Mouse (Mus musculus) limb, embryonic 11.5 days (tissue): ENCODE results near the gene Atp6v0e2. TPM values are rescaled to one million over a fixed set of nuclear protein-coding genes. Genes with fewer than 3 reads are reported as not detected.

Experiments used
- ATAC-seq: fragments of 200-750 bp; cut with Nextera tagmentation; 2 replicates; pipeline ENCODE4 v1.8.0; 2017; ENCODE audit warnings: low read depth; ENCODE audit not compliant: insufficient number of reproducible peaks, low FRiP score, low TSS enrichment
- DNase-seq: peaks from one replicate; pipeline ENCODE4 v3.0.0-alpha.2; 2015; ENCODE audit warnings: low spot score
- H3K27ac ChIP-seq: fragments of 300-500 bp; sonication (generic); replicated peaks from 2 replicates; pipeline ENCODE4 v1.5.1; 2014; ENCODE audit warnings: low read depth, mild to moderate bottlenecking, low read length
- H3K27me3 ChIP-seq: fragments of 300-500 bp; sonication (generic); 2 replicates; pipeline ENCODE4 v1.6.1; 2014; ENCODE audit warnings: mild to moderate bottlenecking, low read length, mixed read lengths; ENCODE audit not compliant: control insufficient read depth, insufficient read depth
- H3K36me3 ChIP-seq: fragments of 300-500 bp; sonication (generic); 2 replicates; pipeline ENCODE4 v1.6.1; 2014; ENCODE audit warnings: mild to moderate bottlenecking, low read length, moderate library complexity, mixed read lengths; ENCODE audit not compliant: control insufficient read depth, insufficient read depth
- H3K4me1 ChIP-seq: fragments of 300-500 bp; sonication (generic); 2 replicates; pipeline ENCODE4 v1.6.1; 2014; ENCODE audit warnings: low read length, mixed read lengths; ENCODE audit not compliant: control insufficient read depth, insufficient read depth
- H3K4me2 ChIP-seq: fragments of 300-500 bp; sonication (generic); 2 replicates; pipeline ENCODE4 v1.6.1; 2014; ENCODE audit warnings: low read depth, mild to moderate bottlenecking, moderate library complexity; ENCODE audit not compliant: severe bottlenecking
- H3K4me3 ChIP-seq: fragments of 300-500 bp; sonication (generic); 2 replicates; pipeline ENCODE4 v1.5.1; 2014; ENCODE audit warnings: low read depth, low read length
- H3K9ac ChIP-seq: fragments of 300-500 bp; sonication (generic); 2 replicates; pipeline ENCODE4 v1.6.1; 2014; ENCODE audit warnings: mild to moderate bottlenecking, low read length
- H3K9me3 ChIP-seq: fragments of 300-500 bp; sonication (generic); 2 replicates; pipeline ENCODE4 v1.6.1; 2016; ENCODE audit warnings: low read length; ENCODE audit not compliant: control insufficient read depth
- WGBS: fragments of 180-500 bp; shearing (Covaris S2); extraction: QIAGEN DNeasy Blood & Tissue Kit; methylation state at CpG from one replicate; pipeline ENCODE4 v1.1.7; 2014; 5-methylcytosine and 5-hydroxymethylcytosine counted together
- polyA plus RNA-seq: library from polyadenylated mRNA; unstranded; fragments of >200 nt; fragmentation: Nextera tagmentation; extraction: Ambion mirVana; gene quantifications from 2 replicates; pipeline ENCODE4 v1.2.1, GENCODE M21; 2014

Gene Atp6v0e2
- polyA plus RNA-seq, 1 experiment from 2014 or later = 4.1 TPM

DNA sequence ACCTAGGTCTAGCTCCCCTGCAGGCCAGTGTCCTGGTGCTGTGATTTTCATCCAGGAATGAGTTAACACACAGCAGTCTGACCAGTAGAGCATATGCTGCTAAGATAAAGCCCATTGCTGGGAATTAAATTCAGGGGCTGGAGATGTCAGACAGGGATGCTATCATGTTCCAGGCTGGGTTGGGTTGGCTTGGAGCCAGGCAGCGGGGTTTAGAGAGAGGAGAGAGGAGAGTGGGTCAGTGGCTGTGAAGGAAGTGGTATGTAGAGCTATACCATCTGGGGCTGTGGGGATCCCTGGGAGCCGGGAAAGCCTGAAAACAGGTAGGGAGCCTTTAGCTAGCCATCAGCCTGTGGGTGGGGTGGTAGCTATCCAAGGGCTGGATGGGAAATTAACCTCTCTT is 6.6 kb upstream of the Atp6v0e2 start:
- H3K9ac ChIP-seq = no peak overlapping the region
- no peak for DNase-seq
- no peak overlapping the region for H3K4me2 ChIP-seq
- H3K9me3 ChIP-seq = no peaks in the 10 kb centered on the region
- H3K36me3 ChIP-seq = no peaks in the 10 kb centered on the region; the same call in 1 of the 2 replicates
- no peaks in the 10 kb centered on the region for H3K27me3 ChIP-seq
- WGBS = 87% methylated on average over 2 of the region's 2 CpGs
- H3K4me3 ChIP-seq = no peak overlapping the region
- ATAC-seq = no peak
- no peak overlapping the region for H3K27ac ChIP-seq
- H3K4me1 ChIP-seq = no peaks in the 10 kb centered on the region

DNA sequence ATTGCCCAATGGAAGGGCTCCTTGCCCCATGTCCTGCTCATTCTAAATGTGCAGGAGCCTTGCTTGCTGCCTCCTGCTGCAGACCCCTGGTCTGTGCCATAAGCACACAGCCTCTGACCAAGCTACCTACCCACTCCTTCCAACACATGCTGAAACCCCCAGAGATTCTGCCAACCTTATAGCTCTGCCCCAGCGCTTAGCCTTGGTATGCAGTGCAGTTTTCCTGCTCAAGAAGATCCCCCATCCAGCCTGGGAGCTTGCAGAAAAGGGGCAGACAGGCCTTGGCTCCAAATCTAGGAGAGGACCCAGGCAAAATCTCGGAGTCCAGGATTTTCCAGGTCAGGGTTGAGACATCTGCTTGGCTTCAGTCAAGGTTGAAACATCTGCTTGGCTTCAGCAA is 3.9 kb upstream of the Atp6v0e2 start:
- ATAC-seq (no peak), DNase-seq (no peak)
- no peak overlapping the region for H3K4me3 ChIP-seq
- no peak overlapping the region for H3K9ac ChIP-seq
- no peaks in the 10 kb centered on the region for H3K4me1 ChIP-seq
- H3K27me3 ChIP-seq = no peaks in the 10 kb centered on the region
- no peaks in the 10 kb centered on the region for H3K9me3 ChIP-seq
- H3K27ac ChIP-seq = no peak overlapping the region
- H3K36me3 ChIP-seq = no peaks in the 10 kb centered on the region; the same call in 1 of the 2 replicates
- H3K4me2 ChIP-seq = no peak overlapping the region
- WGBS = 80% methylated on average over 2 of the region's 2 CpGs

DNA sequence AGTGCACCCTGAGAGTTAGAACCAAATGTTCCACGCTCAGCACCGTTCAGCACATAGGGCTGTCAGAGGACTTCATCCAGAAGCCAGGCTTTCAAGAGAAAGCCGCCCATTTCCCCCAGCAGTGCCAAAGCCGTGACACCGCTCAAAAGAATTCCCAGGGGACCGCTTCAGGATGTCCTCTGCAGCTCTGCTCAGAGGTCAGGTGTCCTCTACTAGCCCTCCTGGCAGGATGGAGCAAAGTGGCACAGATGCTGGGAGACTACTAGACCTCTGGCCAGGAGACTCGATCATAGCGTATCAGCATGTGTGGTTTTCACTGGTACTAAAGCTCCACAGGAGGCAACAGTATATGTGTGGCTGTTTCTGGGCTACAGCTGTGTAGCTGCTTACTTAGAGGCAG is 2.5 kb upstream of the Atp6v0e2 start:
- peaks cover under 1% of the 10 kb centered on the region for H3K4me1 ChIP-seq

DNA sequence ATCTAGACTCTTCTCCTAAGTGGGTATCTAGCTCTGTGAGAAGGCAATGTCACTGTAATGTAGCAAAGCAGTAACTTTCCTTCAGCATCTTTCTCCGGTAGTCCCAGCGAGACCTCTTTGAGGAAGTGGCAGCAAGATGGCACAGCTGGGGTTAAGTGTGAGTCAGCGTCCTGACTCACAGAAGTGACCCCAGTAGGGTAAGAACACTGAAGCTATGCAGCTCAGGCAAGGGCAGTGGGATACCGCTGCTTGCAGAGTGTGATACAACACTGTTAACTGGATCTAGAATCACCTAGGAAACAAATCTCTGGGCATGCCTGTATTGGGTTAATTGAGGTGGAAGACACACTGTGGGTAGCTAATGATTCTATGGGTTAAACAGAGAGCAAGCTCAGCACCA is 1.3 kb upstream of the Atp6v0e2 start:
- DNase-seq (no peak), ATAC-seq (no peak)
- Histone ChIP-seq H3K4me3 (no peak overlapping the region), H3K27me3 (no peaks in the 10 kb centered on the region), H3K36me3 (no peaks in the 10 kb centered on the region; the same call in 1 of the 2 replicates), H3K9ac (no peak overlapping the region), H3K4me1 (peaks cover 10% of the 10 kb centered on the region), H3K9me3 (no peaks in the 10 kb centered on the region), H3K27ac (no peak overlapping the region), H3K4me2 (no peak overlapping the region)
- 81% methylated on average over 4 of the region's 4 CpGs for WGBS

More for the DNA sequence above, 2.5 kb upstream of the Atp6v0e2 start:
- no peaks in the 10 kb centered on the region for H3K9me3 ChIP-seq
- no peaks in the 10 kb centered on the region for H3K27me3 ChIP-seq
- H3K4me3 ChIP-seq = no peak overlapping the region
- no peak overlapping the region for H3K4me2 ChIP-seq
- ATAC-seq (no peak), DNase-seq (no peak)
- WGBS = 87% methylated on average over 8 of the region's 8 CpGs
- H3K9ac ChIP-seq = no peak overlapping the region
- H3K36me3 ChIP-seq = no peaks in the 10 kb centered on the region; the same call in 1 of the 2 replicates
- H3K27ac ChIP-seq = no peak overlapping the region

DNA sequence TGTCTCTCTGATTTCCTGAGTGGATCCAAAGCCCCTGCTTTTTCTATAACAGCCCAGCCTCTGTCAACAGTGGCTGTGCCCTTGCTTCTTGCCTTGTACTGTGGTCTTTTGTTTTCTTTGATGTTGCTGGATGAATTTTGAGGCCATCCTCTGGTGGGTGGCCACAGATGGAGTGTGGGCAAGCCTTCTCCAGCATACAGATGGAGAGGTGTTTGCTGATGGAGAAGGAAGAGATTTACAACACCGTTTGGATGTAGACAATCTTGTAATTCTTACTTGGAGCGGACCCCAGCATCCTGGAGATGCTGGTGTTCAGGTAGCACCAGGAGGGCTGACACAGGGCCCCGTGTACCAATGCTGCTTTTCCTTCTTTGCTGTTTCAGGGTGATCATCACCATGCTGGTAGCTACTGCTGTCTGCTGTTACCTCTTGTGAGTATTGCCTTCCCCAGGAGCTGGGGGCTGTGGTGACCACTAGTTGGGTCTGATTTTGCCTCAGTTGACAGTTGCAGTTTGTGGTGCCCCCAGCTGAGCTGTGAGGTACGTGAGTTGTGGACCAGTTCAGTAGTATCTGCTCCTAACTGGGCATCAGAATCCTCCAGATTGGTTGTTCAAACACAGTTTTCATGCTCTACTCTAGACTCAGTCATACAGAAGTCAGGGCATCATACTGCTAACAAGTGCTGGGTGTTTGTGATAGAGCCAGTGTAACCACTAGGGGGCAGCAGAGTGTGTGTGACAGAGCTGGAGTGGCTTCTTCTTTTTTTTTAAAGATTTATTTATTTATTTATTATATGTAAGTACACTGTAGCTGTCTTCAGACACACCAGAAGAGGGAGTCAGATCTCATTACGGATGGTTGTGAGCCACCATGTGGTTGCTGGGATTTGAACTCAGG is 1.7 kb downstream of the Atp6v0e2 start:
- Histone ChIP-seq H3K9ac (no peak overlapping the region), H3K27ac (no peak overlapping the region), H3K9me3 (no peaks in the 10 kb centered on the region), H3K4me1 (peaks cover 29% of the 10 kb centered on the region), H3K27me3 (no peaks in the 10 kb centered on the region), H3K36me3 (no peaks in the 10 kb centered on the region), H3K4me2 (no peak overlapping the region), H3K4me3 (no peak overlapping the region)
- DNase-seq (peak; percentile 82), ATAC-seq (no peak)
- 69% methylated on average over 5 of the region's 5 CpGs for WGBS

DNA sequence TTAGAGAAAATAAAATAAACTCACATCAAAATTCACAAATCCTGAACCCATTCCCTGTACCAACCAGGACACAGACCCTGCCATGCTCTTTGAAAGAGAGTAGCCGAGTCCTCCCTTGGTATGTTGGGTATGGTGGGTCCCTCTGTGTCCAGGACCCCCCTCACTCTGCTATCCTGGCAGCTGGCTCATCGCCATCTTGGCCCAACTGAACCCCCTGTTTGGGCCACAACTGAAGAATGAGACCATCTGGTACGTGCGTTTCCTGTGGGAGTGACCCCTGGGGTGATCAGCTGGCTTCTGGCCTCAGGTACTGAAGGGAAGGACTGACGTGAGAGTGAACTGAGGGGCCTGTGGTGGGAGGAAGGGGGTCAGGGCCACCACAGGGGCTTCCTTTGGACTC is 2.4 kb downstream of the Atp6v0e2 start:
- Histone ChIP-seq H3K4me1 (peaks cover 29% of the 10 kb centered on the region), H3K36me3 (no peaks in the 10 kb centered on the region), H3K4me3 (no peak overlapping the region), H3K27me3 (no peaks in the 10 kb centered on the region), H3K27ac (no peak overlapping the region; the same call in 1 of the 2 replicates), H3K9me3 (no peaks in the 10 kb centered on the region), H3K4me2 (no peak overlapping the region), H3K9ac (no peak overlapping the region)
- DNase-seq (no peak), ATAC-seq (no peak)
- WGBS = 50% methylated on average over 5 of the region's 5 CpGs

DNA sequence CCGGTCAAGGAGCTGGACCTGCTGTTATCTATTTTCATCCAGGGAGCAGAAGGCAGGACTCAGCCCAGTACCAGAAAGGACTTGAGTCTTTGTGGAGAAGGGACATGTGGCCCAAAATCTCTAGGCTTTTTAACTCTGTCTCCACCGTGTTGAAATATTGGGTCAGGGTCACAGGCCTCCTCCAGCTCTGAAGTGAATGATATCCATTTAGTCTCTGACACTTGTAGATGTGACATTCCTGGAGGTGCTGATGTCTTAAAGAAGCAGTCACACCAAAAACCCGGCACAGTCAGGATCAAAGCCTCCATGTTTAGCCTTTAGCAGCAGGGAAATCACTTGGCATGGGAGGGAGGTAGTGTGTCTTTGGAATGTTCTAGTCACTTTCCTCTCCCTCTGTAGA is 3.3 kb downstream of the Atp6v0e2 start:
- ATAC-seq = no peak
- no peaks in the 10 kb centered on the region for H3K9me3 ChIP-seq
- H3K4me2 ChIP-seq = no peak overlapping the region
- H3K27ac ChIP-seq = peak overlapping the region; percentile 60; the same call in 1 of the 2 replicates
- no peak overlapping the region for H3K4me3 ChIP-seq
- H3K4me1 ChIP-seq = peaks cover 29% of the 10 kb centered on the region
- 20% methylated on average over 3 of the region's 3 CpGs for WGBS
- no peak for DNase-seq
- no peaks in the 10 kb centered on the region for H3K27me3 ChIP-seq
- H3K9ac ChIP-seq = no peak overlapping the region
- no peaks in the 10 kb centered on the region for H3K36me3 ChIP-seq

DNA sequence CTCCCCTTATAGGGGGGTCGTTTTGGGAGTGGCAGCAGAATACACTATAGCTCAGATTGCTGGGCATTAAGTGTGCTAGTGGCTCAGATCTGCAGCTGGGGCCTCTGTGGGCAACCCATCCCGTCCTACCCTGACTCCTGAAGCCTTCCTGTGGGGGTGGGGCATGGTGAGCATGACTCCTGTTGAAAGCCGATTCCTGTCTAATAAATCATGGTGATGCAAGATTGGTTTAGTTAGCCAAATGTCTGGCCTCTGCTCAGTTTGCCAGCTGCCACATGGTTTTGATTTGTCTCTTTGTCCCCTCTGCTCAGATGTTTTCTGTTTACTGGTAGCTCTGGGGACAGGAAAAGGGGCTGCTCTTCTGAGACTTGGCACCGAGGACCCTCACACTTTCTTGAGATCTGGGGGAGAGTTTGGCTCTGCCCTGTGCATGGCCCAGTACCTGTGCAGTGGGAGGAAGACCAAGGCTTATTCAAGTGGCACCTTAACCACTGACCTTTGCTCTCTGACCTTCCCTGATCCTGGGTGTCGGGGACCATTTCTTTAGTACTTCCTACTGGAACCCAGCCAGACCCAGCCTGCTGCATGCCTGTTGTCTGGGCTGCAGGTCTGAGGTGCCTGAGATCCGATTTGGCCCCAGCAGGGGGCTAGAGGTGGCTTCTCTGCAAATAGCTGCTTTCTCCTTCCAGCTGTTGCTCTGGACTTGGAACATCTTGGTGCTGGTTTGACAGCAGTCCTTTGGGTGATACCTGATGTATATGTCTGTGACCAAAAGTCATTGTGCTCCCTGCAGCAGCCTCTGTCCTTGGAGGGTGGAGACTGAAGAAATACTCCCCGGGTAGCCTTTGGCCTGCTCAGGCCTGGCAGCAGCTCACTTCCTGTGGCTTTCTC is 4.4 kb downstream of the Atp6v0e2 start:
- DNase-seq (peak; percentile 87), ATAC-seq (peak; percentile 72)
- peak overlapping the region; percentile 40 for H3K9ac ChIP-seq
- no peaks in the 10 kb centered on the region for H3K27me3 ChIP-seq
- peaks cover 29% of the 10 kb centered on the region for H3K4me1 ChIP-seq
- H3K4me3 ChIP-seq = no peak overlapping the region
- H3K36me3 ChIP-seq = no peaks in the 10 kb centered on the region
- H3K4me2 ChIP-seq = 0 out of 2 replicates have a peak overlapping the region, but pooled peaks have one; percentile 12
- 6% methylated on average over 7 of the region's 7 CpGs for WGBS
- no peaks in the 10 kb centered on the region for H3K9me3 ChIP-seq
- peak overlapping the region; percentile 94 for H3K27ac ChIP-seq
